Mouse (Mus musculus) cerebellum, adult 11 months (tissue): ENCODE data around the gene Pak6.
A peak's percentile ranks its signal among the peaks of the same experiment; 100 is the strongest.
"Not testable (repeated sequence)": the region's sequence is repeated elsewhere in the genome, so short reads cannot be mapped to it uniquely, and the experiment has no call there.

Source experiments
- DNase-seq: peaks from one replicate; pipeline ENCODE4 v3.0.0; 2022

Gene Pak6

DNA sequence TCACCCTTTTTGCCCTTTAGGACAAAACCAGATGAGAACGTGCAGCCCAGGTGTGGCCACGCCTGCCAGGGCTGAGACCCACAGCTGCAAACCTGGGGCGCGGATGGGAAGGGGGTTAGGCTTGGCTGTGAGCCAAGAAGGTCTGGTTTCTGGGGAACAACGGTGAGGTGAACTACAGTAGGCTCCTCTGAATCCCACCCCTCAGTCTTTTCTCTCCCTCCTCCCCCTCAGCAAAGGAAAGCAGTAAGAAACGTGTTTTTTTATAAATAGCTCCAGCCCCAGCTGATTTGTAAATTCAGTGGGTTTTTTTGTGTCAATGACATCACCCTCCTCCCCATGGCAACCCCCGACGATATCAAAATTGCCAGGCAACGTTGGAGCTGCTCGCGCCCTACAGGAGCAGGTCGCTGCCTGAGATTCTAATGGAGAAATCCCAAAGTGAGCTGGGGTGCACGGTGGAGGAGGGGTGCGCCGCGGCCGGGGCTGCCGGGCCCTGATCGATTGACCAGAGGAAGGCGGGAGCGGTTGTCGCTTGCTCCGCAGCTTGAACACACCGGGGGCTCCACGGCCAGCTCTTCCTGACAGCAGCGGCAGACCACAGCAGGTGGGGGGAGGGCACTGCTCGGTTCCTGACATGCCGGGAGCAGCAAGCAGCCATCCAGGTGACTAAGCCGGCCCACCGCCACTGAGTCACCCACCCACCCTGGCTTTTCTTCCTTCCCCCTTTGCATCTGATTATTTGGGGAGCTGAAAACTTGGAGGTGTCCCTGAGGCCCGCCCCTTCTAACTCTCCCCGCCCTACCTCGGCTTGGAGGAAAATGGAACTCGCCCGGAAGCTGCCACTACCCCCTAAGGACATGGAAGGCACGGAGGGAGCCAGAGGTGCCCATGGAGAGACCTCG lies at the start of gene Pak6:
Gene Pak6, plus strand, starts transcription at position 402 of the 902 bp plus-strand sequence.
- DNase-seq = no peak

- DNase-seq = no peak
These were observed 45.1 kb upstream of the Pak6 start for GRCm38 (mm10) chr2:118618013-118618412.

GRCm38 (mm10) chr2:118620101-118620500 lies 43.0 kb upstream of the Pak6 start:
- DNase-seq = no peak

DNA sequence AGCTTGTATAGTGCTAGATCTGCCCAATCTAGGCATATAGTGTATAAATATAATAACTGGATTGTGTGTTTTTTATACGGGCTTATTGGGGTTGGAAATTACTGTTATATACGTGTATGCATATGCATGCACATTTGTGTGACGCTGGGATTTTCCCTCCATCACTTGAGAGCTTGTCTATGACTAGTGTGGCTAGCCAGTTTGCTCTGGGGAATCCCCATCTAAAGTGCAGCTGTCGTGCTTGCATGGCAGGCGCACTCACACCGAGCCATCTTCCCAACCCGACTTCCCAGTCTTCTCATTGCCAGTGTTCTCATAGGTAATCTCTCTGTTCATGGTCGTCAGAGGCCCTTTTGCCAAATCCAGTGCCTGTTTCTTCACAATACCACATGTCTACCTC lies 42.5 kb upstream of the Pak6 start:
- no peak for DNase-seq

- DNase-seq = no peak
These were observed 33.8 kb upstream of the Pak6 start for GRCm38 (mm10) chr2:118629276-118629675.

GRCm38 (mm10) chr2:118633441-118633840 lies 29.7 kb upstream of the Pak6 start:
- no peak for DNase-seq

DNA sequence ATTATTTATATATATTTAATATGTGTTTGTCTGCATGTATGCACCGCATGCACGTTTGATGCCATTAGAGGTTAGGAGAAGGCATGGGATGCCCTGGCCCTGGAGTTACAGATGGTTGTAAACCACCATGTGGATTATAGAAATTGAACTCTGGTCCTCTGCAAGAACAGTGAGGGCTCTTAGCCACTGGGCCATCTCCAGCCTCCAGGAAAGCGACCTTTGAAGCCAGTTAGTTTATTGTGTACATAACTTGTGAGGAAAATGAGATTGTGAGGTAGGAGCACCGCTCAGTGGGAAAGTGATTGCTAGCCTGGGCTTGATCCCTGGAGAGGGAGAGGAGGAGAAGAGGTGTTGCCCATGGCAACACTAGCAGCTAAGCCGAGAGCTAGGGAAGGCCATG lies 25.8 kb upstream of the Pak6 start:
- DNase-seq = no peak

DNA sequence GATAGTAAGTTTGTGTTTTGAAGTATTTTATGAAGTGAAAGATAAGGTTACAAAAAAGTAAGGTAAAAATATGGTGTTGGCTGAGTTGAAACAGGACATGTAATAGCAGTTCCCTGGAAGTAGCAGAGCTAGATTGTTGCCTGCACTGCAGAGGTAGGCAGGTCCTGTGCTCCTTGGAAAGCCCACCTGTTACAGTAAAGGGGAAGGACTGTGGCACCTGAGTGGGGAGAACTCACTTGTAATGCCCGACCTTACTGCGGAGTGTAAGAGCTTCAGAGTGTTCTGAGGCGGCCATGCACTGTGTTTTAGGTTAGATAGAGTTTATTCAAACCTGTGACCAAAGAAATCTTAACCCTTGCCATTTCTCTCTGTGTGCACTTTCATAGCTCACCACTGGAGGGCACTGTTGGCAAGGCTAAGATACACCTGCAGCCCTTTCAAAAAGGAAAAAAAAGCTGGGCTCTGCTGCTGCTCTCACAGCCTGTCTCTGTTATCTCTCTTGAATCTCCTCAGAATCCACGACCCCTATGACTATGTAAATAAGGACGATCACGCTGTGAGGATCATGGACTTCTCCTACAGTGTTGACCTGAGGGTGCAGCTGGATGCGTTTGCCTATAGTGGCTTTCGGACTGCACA lies 25.1 kb upstream of the Pak6 start:
- peak; percentile 56 for DNase-seq

GRCm38 (mm10) chr2:118638686-118639085 lies 24.4 kb upstream of the Pak6 start:
- no peak for DNase-seq

- no peak for DNase-seq
These were observed 22.0 kb upstream of the Pak6 start for GRCm38 (mm10) chr2:118641147-118641546.

DNA sequence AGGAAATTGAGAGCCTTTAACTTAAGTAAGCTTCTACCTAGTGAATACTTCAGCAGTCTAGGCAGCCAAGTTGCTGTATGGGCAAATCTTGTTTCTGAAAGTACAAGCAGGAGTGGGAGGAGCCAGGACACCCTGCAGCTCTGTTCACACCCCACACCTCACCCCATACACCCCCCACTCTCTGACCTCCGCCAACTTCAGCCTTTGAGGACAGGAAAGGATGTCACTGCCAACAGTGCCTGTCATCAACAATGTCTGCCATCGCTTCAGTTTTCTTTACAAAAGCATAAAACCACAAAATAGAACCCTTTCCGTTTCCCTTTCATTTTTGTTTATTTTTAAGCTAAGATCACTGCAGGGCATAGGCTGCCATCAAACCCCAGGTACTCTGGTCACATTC lies 20.7 kb upstream of the Pak6 start:
- DNase-seq = no peak

DNA sequence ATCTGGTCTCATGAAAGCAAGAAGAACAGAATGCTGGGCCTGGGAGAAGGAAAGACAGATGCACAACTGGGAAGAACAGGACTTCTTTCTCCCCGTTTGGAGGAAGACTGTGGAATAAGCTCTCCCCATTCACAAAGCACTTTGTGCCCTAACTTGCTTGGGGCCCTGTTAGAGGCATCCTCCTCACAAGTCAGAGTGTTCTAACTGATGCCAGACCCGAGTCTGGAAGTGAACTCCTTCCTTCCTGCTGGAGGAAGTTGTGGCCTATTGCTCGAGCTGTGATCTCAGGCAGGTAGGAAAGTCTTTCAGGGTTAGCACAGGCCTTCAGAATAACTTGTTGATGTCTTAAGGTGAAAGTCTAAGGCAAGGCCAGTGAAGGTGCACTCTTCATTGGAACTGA lies 20.2 kb upstream of the Pak6 start:
- DNase-seq = no peak

DNA sequence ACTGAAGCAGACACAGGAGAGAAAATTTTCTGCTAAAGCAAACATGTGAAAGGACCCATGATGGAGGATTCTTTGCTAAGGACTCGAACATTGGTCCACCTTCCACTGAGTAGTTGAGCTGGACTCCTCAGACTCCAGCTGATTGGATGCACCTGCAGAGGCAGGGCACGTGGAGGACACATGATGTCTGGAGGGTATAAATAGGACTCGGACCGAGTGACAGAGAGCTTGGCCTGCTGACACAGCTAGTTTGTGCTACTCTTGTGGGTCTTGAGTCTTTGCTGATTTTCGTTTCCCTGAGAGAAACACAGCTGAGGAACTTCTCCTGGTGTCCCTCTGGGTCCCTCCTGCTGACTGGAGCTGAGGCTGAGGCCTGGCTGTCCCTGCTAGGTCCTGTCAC lies 16.4 kb upstream of the Pak6 start:
- no peak for DNase-seq

DNA sequence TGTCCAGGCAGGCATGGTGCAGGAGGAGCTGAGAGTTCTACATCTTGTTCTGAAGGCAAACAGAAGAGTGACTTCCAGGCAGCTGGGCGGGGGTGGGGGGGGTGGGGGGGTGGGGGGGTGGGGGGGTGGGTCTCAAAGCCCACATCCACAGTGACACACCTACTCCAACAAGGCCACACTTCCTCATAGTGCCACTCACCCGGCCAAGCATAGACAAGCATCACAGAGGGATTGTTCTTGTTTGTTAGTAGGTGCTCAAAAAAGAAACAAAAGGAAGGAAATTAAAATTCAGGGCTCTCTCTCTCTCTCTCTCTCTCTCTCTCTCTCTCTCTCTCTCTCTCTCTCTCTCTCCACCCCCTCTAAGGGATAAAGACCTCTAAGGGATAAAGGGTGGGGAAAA lies 12.4 kb upstream of the Pak6 start:
- DNase-seq = not testable (repeated sequence)

DNA sequence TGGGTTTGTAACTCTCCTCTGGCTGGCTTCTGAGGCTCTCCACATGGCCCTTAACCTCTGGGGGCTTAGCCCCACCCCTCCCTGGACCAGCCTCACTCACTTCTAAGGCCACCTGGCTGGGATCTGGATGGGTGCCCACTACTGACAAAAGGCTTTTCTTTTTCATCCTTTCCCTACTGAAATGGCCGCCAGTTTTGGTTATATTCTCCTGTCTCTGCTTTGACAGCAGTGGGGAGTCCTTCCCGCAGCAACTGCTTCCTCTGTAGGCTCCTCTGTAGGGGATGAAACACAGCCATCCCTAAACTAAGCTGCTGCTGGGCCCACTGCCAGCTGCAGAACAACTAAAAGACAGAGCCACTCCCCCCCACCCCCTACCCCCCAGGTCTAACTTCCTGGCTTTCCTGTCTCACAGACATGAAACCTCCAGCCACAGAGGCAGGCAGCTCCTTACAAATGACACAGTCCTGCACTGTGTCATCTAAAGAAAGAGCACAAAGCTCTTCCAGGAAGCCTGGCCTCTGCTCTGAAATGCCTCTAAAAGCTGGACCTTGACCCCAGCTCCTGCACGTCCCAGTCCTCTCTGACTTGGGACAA lies 6.3 kb upstream of the Pak6 start:
- no peak for DNase-seq

DNA sequence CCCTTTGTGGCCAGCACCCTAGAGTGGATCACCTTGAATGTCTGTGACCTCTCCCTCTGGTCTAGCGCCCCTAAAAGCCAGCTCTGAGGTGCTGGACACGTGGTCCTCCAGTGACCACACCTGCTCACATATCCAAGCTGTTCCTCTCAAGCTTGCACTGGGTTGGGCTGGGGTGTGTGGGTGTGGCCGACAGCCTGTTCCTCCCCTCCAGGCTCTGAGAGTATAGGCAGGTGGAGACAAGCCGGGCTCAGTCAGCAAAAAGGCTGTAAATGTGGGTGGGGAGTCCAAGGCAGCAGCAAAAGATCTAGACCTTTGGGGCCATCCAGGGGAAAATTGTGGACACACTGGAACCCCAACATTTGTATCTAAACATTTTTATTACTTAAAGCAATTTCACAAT lies 4.6 kb upstream of the Pak6 start:
- no peak for DNase-seq

- no peak for DNase-seq
These were observed 4.0 kb upstream of the Pak6 start for GRCm38 (mm10) chr2:118659077-118659476.

DNA sequence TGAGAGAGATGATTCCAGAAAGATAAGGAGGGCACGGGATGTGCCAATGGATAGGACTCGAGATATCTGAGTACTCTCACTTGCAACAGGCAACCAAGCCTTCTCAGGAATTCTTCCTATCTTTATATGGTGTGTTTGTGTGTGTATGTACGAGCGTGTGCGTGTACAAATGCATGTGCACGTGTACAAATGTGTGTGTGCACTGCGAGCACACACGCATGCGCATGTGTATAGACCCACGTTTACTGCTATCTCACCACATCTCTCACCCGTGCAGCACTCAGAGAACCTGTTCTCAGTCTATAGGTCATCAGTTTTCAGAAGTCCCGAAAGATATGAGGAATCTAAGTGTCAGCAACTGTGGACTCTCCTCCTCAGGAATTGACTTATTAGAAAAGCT lies 3.6 kb upstream of the Pak6 start:
- DNase-seq = no peak

DNA sequence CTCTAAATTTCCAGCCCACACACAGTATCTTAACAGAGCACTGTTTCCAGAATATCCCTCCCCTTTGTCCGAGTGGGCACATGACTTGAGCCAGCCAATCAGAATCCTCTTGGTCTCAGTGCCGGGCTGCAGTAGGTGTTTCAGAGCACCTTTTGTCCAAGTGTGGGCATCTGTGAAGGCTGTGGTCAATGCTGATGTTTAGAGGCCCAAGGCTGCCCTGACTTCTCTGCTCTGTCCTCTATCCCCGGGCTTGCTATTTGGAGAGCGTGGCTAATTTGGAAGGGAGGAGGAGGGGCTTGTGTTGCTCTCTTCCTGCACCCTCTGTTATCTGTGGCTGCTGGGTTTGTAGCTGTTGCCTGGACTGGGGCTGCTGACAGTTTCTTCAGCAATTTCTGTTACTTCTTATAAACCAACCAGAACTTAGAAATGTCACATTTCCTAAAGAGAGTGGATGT lies 3.1 kb upstream of the Pak6 start:
- no peak for DNase-seq

DNA sequence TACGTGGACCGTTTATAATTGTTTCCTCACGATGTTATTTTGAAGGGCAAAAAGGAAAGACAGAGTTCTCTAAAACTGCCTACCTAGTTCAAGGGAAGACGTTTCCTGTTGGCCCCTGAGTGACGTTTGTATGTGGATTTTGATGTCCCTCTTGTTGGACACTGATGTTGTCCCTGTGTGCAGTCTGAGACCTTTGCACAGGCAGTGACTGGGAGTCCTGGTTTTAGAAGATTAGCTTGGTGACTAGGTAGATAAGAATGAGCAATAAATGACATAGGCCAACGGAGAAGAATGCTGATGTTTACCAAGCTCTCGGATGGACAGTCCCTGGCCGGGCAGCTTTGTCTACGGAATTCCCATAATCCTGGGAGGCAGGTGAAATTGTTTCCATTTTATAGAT lies 1.2 kb upstream of the Pak6 start:
- DNase-seq = no peak

- DNase-seq = no peak
These were observed 982 bp downstream of the Pak6 start for GRCm38 (mm10) chr2:118663804-118664766.

GRCm38 (mm10) chr2:118664975-118665516 lies 1.9 kb downstream of the Pak6 start:
- DNase-seq = no peak
